Mouse (Mus musculus) cerebellum, adult 2 months (tissue): ENCODE measurements at regions not wholly inside any gene's neighbourhood (a gene's known extent, or its start where the extent isn't known, plus 50 kb on each side); places are given as distances from the start of the nearest gene placed in this dataset.

ENCODE experiments used
- CTCF ChIP-seq: fragments of 200-500 bp; IDR thresholded peaks from 2 replicates; pipeline ENCODE4 v1.5.1; 2011; ENCODE audit warnings: low read depth, mild to moderate bottlenecking, control low read depth, low read length, moderate library complexity, borderline replicate concordance; ENCODE audit not compliant: insufficient read depth
- POLR2A ChIP-seq: fragments of 200-500 bp; IDR thresholded peaks from 2 replicates; pipeline ENCODE4 v1.6.1; 2011; ENCODE audit warnings: low read length, control low read depth, borderline replicate concordance; ENCODE audit not compliant: insufficient read depth

DNA sequence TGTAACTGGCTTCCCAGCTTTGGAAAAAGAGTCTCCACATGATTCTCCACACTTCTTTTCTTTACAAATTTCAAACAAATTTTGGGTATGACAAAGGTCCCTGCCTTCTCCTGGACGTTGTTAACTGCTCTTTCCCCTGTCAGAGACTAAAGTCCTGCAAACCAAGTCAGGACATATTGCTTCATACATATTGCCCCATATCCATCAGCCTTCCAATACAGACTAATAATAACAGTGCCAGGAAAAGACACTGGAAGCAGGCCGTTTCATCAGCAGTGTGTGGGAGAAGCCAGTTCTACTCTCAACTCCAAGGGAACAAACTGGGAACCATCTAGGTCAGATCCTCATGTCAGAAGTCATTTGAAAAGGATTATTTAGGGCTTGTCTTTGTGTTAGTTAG, 105.4 kb downstream of the 4933415F23Rik start:
- no peak for TF ChIP-seq CTCF
- no peak for TF ChIP-seq POLR2A
